Mouse (Mus musculus): ENCODE measurements around the gene Arf6. TPM values are rescaled to one million over a fixed set of nuclear protein-coding genes. Genes with fewer than 3 reads are reported as not detected.

The Arf6 gene
- polyA plus RNA-seq, 1 experiment from 2014 or later = 78.4 TPM

- H3K4me3 ChIP-seq (replicated peaks) = no peak overlapping the region
- H3K27ac ChIP-seq (replicated peaks) = no peak overlapping the region
- H3K9ac ChIP-seq = no peak overlapping the region
- no peak overlapping the region for H3K4me2 ChIP-seq (replicated peaks)
- peaks cover 13% of the 10 kb centered on the region; the same call in 1 of the 2 replicates for H3K4me1 ChIP-seq
- H3K27me3 ChIP-seq = no peaks in the 10 kb centered on the region
- no peak for ATAC-seq (ENCODE audit: insufficient number of reproducible peaks, low FRiP score, low TSS enrichment, low read depth)
- WGBS = 74% methylated on average over 4 of the region's 4 CpGs
- H3K9me3 ChIP-seq (replicated peaks) = no peaks in the 10 kb centered on the region
- H3K36me3 ChIP-seq = no peaks in the 10 kb centered on the region
These were observed 43.0 kb downstream of the Arf6 start for GRCm38 (mm10) chr12:69414826-69415572.

- Histone ChIP-seq H3K4me2 (replicated peaks) (no peak overlapping the region), H3K9ac (no peak overlapping the region), H3K36me3 (no peaks in the 10 kb centered on the region), H3K9me3 (replicated peaks) (no peaks in the 10 kb centered on the region), H3K4me1 (peaks cover 13% of the 10 kb centered on the region; the same call in 1 of the 2 replicates), H3K4me3 (replicated peaks) (no peak overlapping the region), H3K27ac (replicated peaks) (no peak overlapping the region), H3K27me3 (no peaks in the 10 kb centered on the region)
- WGBS = 70% methylated on average over 7 of the region's 7 CpGs
- no peak for ATAC-seq (ENCODE audit: insufficient number of reproducible peaks, low FRiP score, low TSS enrichment, low read depth)
These were observed 44.8 kb downstream of the Arf6 start for GRCm38 (mm10) chr12:69416793-69417192.

GRCm38 (mm10) chr12:69417701-69418291 is 45.8 kb downstream of the Arf6 start:
- no peak overlapping the region for H3K4me3 ChIP-seq (replicated peaks)
- WGBS = 51% methylated on average over 9 of the region's 9 CpGs
- H3K9ac ChIP-seq = no peak overlapping the region
- no peak for ATAC-seq (ENCODE audit: insufficient number of reproducible peaks, low FRiP score, low TSS enrichment, low read depth)
- peaks cover 13% of the 10 kb centered on the region; the same call in 1 of the 2 replicates for H3K4me1 ChIP-seq
- no peaks in the 10 kb centered on the region for H3K9me3 ChIP-seq (replicated peaks)
- H3K27me3 ChIP-seq = no peaks in the 10 kb centered on the region
- no peaks in the 10 kb centered on the region for H3K36me3 ChIP-seq
- no peak overlapping the region for H3K27ac ChIP-seq (replicated peaks)
- no peak overlapping the region for H3K4me2 ChIP-seq (replicated peaks)

GRCm38 (mm10) chr12:69418606-69419005 is 46.7 kb downstream of the Arf6 start:
- no peaks in the 10 kb centered on the region for H3K27me3 ChIP-seq
- no peak overlapping the region for H3K4me3 ChIP-seq (replicated peaks)
- WGBS = 77% methylated on average over 13 of the region's 13 CpGs
- H3K27ac ChIP-seq (replicated peaks) = 0 out of 2 replicates have a peak overlapping the region, but pooled peaks have one; percentile 30
- no peaks in the 10 kb centered on the region for H3K36me3 ChIP-seq
- H3K4me2 ChIP-seq (replicated peaks) = no peak overlapping the region
- no peak for ATAC-seq (ENCODE audit: insufficient number of reproducible peaks, low FRiP score, low TSS enrichment, low read depth)
- no peak overlapping the region for H3K9ac ChIP-seq
- H3K4me1 ChIP-seq = peaks cover 19% of the 10 kb centered on the region; the same call in 1 of the 2 replicates
- no peaks in the 10 kb centered on the region for H3K9me3 ChIP-seq (replicated peaks)

GRCm38 (mm10) chr12:69419017-69419605 is 47.2 kb downstream of the Arf6 start:
- H3K27me3 ChIP-seq = no peaks in the 10 kb centered on the region
- 0 out of 2 replicates have a peak overlapping the region, but pooled peaks have one; percentile 30 for H3K27ac ChIP-seq (replicated peaks)
- no peaks in the 10 kb centered on the region for H3K36me3 ChIP-seq
- H3K9me3 ChIP-seq (replicated peaks) = no peaks in the 10 kb centered on the region
- peaks cover 19% of the 10 kb centered on the region; the same call in 1 of the 2 replicates for H3K4me1 ChIP-seq
- H3K4me3 ChIP-seq (replicated peaks) = no peak overlapping the region
- peak; percentile 49; the same call in 1 of the 2 replicates for ATAC-seq (ENCODE audit: insufficient number of reproducible peaks, low FRiP score, low TSS enrichment, low read depth)
- WGBS = 50% methylated on average over 14 of the region's 14 CpGs
- H3K4me2 ChIP-seq (replicated peaks) = no peak overlapping the region
- H3K9ac ChIP-seq = no peak overlapping the region

GRCm38 (mm10) chr12:69419606-69420005 is 47.7 kb downstream of the Arf6 start:
- Histone ChIP-seq H3K9me3 (replicated peaks) (no peaks in the 10 kb centered on the region), H3K27me3 (no peaks in the 10 kb centered on the region), H3K4me1 (peaks cover 19% of the 10 kb centered on the region; the same call in 1 of the 2 replicates), H3K4me2 (replicated peaks) (no peak overlapping the region), H3K4me3 (replicated peaks) (no peak overlapping the region), H3K27ac (replicated peaks) (no peak overlapping the region), H3K36me3 (no peaks in the 10 kb centered on the region), H3K9ac (no peak overlapping the region)
- ATAC-seq (ENCODE audit: insufficient number of reproducible peaks, low FRiP score, low TSS enrichment, low read depth) = no peak
- WGBS = 55% methylated on average over 4 of the region's 4 CpGs

GRCm38 (mm10) chr12:69420716-69421115 is 48.8 kb downstream of the Arf6 start:
- Histone ChIP-seq H3K9me3 (replicated peaks) (no peaks in the 10 kb centered on the region), H3K4me2 (replicated peaks) (no peak overlapping the region), H3K4me3 (replicated peaks) (no peak overlapping the region), H3K36me3 (no peaks in the 10 kb centered on the region), H3K27ac (replicated peaks) (no peak overlapping the region), H3K27me3 (no peaks in the 10 kb centered on the region), H3K9ac (no peak overlapping the region), H3K4me1 (peaks cover 21% of the 10 kb centered on the region; the same call in 1 of the 2 replicates)
- ATAC-seq (ENCODE audit: insufficient number of reproducible peaks, low FRiP score, low TSS enrichment, low read depth) = no peak
- WGBS = 48% methylated on average over 3 of the region's 3 CpGs

- H3K27ac ChIP-seq (replicated peaks) = peak overlapping the region; percentile 77
- H3K4me2 ChIP-seq (replicated peaks) = peak overlapping the region; percentile 8; the same call in 1 of the 2 replicates
- no peaks in the 10 kb centered on the region for H3K27me3 ChIP-seq
- ATAC-seq (ENCODE audit: insufficient number of reproducible peaks, low FRiP score, low TSS enrichment, low read depth) = peak; percentile 49; the same call in 1 of the 2 replicates
- no peak overlapping the region for H3K9ac ChIP-seq
- H3K4me3 ChIP-seq (replicated peaks) = no peak overlapping the region
- peaks cover 21% of the 10 kb centered on the region; the same call in 1 of the 2 replicates for H3K4me1 ChIP-seq
- WGBS = 61% methylated on average over 20 of the region's 20 CpGs
- no peaks in the 10 kb centered on the region for H3K36me3 ChIP-seq
- no peaks in the 10 kb centered on the region for H3K9me3 ChIP-seq (replicated peaks)
These were observed 51.0 kb downstream of the Arf6 start for GRCm38 (mm10) chr12:69422827-69423537.

Small RNAs within 50 kb of the gene (microRNA-seq; reads per million reads assigned to microRNA genes)
- gene Gm47299 (ENCODE audit: borderline number of aligned reads) (not detected), gene Gm47305 (ENCODE audit: borderline number of aligned reads) (not detected)

Other genes with a start within 250 kb of the Arf6 start
- 1,694 and 1,796 TPM in 2 replicates for gene Rps29, start 213.0 kb upstream of the Arf6 start, polyA plus RNA-seq (2015; fragmentation: Nextera tagmentation; extraction: Ambion mirVana)
- 16.6 and 16.8 TPM in 2 replicates for gene Lrr1, start 203.3 kb upstream of the Arf6 start, polyA plus RNA-seq (2015; fragmentation: Nextera tagmentation; extraction: Ambion mirVana)
- 529 and 569 TPM in 2 replicates for gene Rpl36al, start 188.1 kb upstream of the Arf6 start, polyA plus RNA-seq (2015; fragmentation: Nextera tagmentation; extraction: Ambion mirVana)
- gene Mgat2, start 188.0 kb upstream of the Arf6 start, polyA plus RNA-seq (2015; fragmentation: Nextera tagmentation; extraction: Ambion mirVana) = 57.5 and 60.7 TPM in 2 replicates
- 24.5 and 26.0 TPM in 2 replicates for gene Gm49383, start 175.0 kb upstream of the Arf6 start, polyA plus RNA-seq (2015; fragmentation: Nextera tagmentation; extraction: Ambion mirVana)
- 11.0 and 14.2 TPM in 2 replicates for gene Dnaaf2, start 173.7 kb upstream of the Arf6 start, polyA plus RNA-seq (2015; fragmentation: Nextera tagmentation; extraction: Ambion mirVana)
- 17.5 and 20.8 TPM in 2 replicates for gene Gm49384, start 167.9 kb upstream of the Arf6 start, polyA plus RNA-seq (2015; fragmentation: Nextera tagmentation; extraction: Ambion mirVana)
- gene Pole2, start 144.0 kb upstream of the Arf6 start, polyA plus RNA-seq (2015; fragmentation: Nextera tagmentation; extraction: Ambion mirVana) = 20.1 and 22.3 TPM in 2 replicates
- 10.2 and 11.1 TPM in 2 replicates for gene Klhdc1, start 131.0 kb upstream of the Arf6 start, polyA plus RNA-seq (2015; fragmentation: Nextera tagmentation; extraction: Ambion mirVana)
- 122 and 123 TPM in 2 replicates for gene Klhdc2, start 75.5 kb upstream of the Arf6 start, polyA plus RNA-seq (2015; fragmentation: Nextera tagmentation; extraction: Ambion mirVana)
- gene Nemf, start 15.0 kb upstream of the Arf6 start, polyA plus RNA-seq (2015; fragmentation: Nextera tagmentation; extraction: Ambion mirVana) = 92.5 and 95.0 TPM in 2 replicates
- gene Gm9887, start 308 bp downstream of the Arf6 start, polyA plus RNA-seq (2015; fragmentation: Nextera tagmentation; extraction: Ambion mirVana) = 2.8 and 4.0 TPM in 2 replicates
- 29.4 TPM in 2 replicates for gene Vcpkmt, start 210.9 kb downstream of the Arf6 start, polyA plus RNA-seq (2015; fragmentation: Nextera tagmentation; extraction: Ambion mirVana)

Measured in embryonic facial prominence, embryonic 15.5 days (tissue).